Mouse (Mus musculus) heart, postnatal 25 days (tissue): Measurements from ENCODE around the gene Mzt1. TPM values are rescaled to one million over a fixed set of nuclear protein-coding genes. Genes with fewer than 3 reads are reported as not detected.

Source experiments
- DNase-seq: peaks from one replicate; pipeline ENCODE4 v3.0.0; 2022; ENCODE audit warnings: low spot score
- intact Hi-C: fragments of 180-260 bp; cut with DNase I; formaldehyde crosslinking; loops from one replicate; pipeline ENCODE4 v1.15.1; 2025
- total RNA-seq, 2 experiments: library from RNA; stranded (reverse); gene quantifications; 2 replicates each; pipeline ENCODE4 v1.2.3; 2021

The Mzt1 gene
- total RNA-seq, 2 experiments from 2014 or later = 33.0 to 33.6 TPM

GRCm38 (mm10) chr14:99022346-99023086 lies 23.4 kb downstream of the Mzt1 start:
- DNase-seq = no peak
- intact Hi-C loops = loop anchor here (10.0 kb wide), 1 partner anchor 1468 kb away; no protein-coding TSS in a partner anchor

GRCm38 (mm10) chr14:99019136-99019808 lies 26.7 kb downstream of the Mzt1 start:
- no peak for DNase-seq
- intact Hi-C loops = no loop called here

GRCm38 (mm10) chr14:99018691-99019090 lies 27.2 kb downstream of the Mzt1 start:
- no peak for DNase-seq
- intact Hi-C loops = no loop called here

GRCm38 (mm10) chr14:99010920-99011313 lies 35.0 kb downstream of the Mzt1 start:
- no peak for DNase-seq
- intact Hi-C loops = no loop called here

GRCm38 (mm10) chr14:99010224-99010919 lies 35.6 kb downstream of the Mzt1 start:
- DNase-seq = no peak
- intact Hi-C loops = no loop called here

GRCm38 (mm10) chr14:98994218-98994617 lies 51.7 kb downstream of the Mzt1 start, which contains the start of gene Rpl36a-ps1:
Rpl36a-ps1 (minus strand) TSS chr14:98994318.
- no peak for DNase-seq

GRCm38 (mm10) chr14:98992482-98992881 lies 53.5 kb downstream of the Mzt1 start:
- intact Hi-C loops = no loop called here
- no peak for DNase-seq

More at GRCm38 (mm10) chr14:98994218-98994617, 51.7 kb downstream of the Mzt1 start, which contains the start of gene Rpl36a-ps1:
- intact Hi-C loops = no loop called here

- no peak for DNase-seq
- intact Hi-C loops = no loop called here
These were observed 55.3 kb downstream of the Mzt1 start for GRCm38 (mm10) chr14:98990636-98991035.

- no peak for DNase-seq
- intact Hi-C loops = no loop called here
These were observed 56.1 kb downstream of the Mzt1 start for GRCm38 (mm10) chr14:98989818-98990217.

Other genes with a start within 250 kb of the Mzt1 start
- 1 to 10 TPM; 1.6 to 1.7 TPM for gene Rpl36a-ps1, start 51.8 kb downstream of the Mzt1 start, total RNA-seq
- gene Bora, start 88 bp upstream of the Mzt1 start, total RNA-seq = 1 to 10 TPM in 1 of 2 experiments, under 1 TPM in 1; 0.83 to 1.1 TPM
- 1 to 10 TPM; 7.4 to 7.8 TPM for gene Pibf1, start 53.3 kb upstream of the Mzt1 start, total RNA-seq
- gene Dis3, start 53.6 kb upstream of the Mzt1 start, total RNA-seq = 10 to 100 TPM; 10.5 to 11.6 TPM